Mouse (Mus musculus): ENCODE results near the gene Tor1b.
A peak's percentile ranks its signal among the peaks of the same experiment; 100 is the strongest.

Gene Tor1b

GRCm38 (mm10) chr2:30995432-30995996 is 42.8 kb downstream of the Tor1b start:
- DNase-seq = peak; percentile 50

- no peak for DNase-seq
These were observed 45.9 kb downstream of the Tor1b start for GRCm38 (mm10) chr2:30998443-30999260.

GRCm38 (mm10) chr2:31002857-31003256 is 50.1 kb downstream of the Tor1b start:
- DNase-seq = peak; percentile 70

- no peak for DNase-seq
These were observed 52.7 kb downstream of the Tor1b start for GRCm38 (mm10) chr2:31005453-31005852.

GRCm38 (mm10) chr2:31006434-31006833 is 53.7 kb downstream of the Tor1b start:
- DNase-seq = no peak

GRCm38 (mm10) chr2:31007208-31007607 is 54.4 kb downstream of the Tor1b start:
- no peak for DNase-seq

All from cerebellum, adult 9-11 months (tissue).